Mouse (Mus musculus) lung, adult 2 months (tissue): ENCODE results near the gene Rgs14.

Experiments used
- CTCF ChIP-seq: fragments of 200-500 bp; IDR thresholded peaks from 2 replicates; pipeline ENCODE4 v1.5.1; 2011; ENCODE audit warnings: mild to moderate bottlenecking, low read length, control low read depth; ENCODE audit not compliant: insufficient read depth
- POLR2A ChIP-seq: fragments of 200-500 bp; IDR thresholded peaks from 2 replicates; pipeline ENCODE4 v1.6.1; 2011; ENCODE audit warnings: low read depth, mild to moderate bottlenecking, control low read depth, low read length, borderline replicate concordance; ENCODE audit errors: extremely low read depth

DNA sequence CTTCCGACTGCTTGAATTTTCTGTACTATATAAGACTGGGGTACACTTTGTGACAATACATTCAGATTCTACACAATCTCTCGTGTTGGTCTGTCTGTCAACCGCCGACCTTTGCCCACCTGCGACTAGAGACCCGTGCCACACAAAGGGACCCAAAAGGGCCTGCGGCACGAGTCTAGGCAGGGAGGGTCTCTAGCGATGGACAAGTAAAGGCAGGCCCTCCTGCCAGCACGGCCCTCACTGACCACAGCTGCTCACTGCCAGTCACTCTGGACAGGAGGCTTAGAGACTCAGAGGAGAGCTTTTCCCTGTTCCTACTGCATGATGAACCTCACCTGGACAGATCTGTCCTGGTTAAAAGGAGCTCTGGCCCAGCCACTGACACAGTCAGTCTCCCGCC lies 27.1 kb upstream of the Rgs14 start:
- TF ChIP-seq CTCF (no peak), POLR2A (no peak)
